Mouse (Mus musculus) urinary bladder, postnatal 25 days (tissue): ENCODE measurements around the gene Kdm2b.
"Not testable (repeated sequence)": the region's sequence is repeated elsewhere in the genome, so short reads cannot be mapped to it uniquely, and the experiment has no call there.

Experiments used
- DNase-seq: peaks from one replicate; pipeline ENCODE4 v3.0.0; 2022; ENCODE audit warnings: low spot score

Kdm2b gene

DNA sequence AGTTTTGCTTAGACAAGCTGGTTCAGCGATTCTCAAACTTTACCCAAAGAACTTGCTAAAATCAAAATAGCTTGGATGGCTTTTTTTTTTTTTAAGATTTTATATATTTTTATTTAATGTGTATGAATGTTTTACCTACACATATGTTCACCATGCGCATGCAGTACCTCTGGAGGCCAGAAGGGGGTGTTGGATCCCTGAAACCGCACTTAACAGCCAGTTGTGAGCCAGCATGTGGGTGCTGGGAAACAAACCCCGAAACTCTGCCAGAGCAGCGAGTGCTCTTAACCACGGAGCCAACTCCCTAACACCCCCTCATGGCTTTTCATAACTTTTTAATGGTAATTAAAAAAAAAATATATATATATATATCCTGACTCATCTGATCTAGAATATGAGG lies 21.2 kb upstream of the Kdm2b start:
- DNase-seq: no peak

DNA sequence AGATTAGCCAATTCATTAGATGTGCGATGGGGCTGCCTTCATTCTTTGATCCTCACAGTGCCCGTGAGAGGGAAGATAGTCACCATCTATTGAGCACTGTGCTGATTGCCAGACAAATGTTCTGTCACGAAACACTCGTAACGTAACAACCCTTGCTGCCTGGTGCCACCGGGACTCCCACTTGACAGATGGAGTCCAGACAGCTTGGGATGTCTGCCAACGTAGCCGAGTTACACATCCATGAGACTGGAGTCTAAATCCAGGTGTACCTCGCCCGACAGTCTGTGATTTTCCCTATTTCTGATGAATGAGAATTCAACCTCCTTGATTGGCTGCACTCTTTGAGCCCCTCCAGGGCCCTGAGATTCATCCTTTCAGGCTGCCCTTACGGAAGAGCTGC lies 20.2 kb upstream of the Kdm2b start:
- no peak for DNase-seq

DNA sequence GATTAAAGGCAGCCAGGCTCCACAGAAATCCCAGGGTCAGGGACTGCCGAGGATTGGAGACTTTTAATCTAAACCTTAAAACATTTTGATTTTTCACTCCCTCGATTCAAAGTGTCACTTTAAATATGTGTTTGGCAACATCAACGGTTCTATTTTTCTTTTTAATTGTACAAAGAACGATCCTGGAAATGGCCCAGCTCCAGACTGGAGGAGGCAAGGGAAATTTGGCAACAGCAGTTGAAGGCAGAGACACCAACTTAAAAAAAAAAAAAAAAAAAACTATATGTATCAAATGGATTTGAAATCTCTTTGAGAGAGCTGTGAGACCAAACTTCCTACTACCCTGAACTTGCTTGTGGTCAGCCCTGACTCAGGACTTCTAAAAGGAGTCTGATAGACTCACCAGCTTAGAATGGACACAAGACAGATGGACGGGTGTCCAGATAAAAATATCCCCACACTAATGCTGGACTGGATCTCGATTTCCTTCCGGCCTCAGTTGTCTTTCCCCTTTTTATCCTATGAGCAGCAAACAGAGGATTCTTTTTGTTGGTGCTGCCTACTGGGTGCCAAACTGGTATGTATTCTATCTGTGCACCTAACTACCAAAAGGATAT lies 19.4 kb upstream of the Kdm2b start:
- DNase-seq: no peak

DNA sequence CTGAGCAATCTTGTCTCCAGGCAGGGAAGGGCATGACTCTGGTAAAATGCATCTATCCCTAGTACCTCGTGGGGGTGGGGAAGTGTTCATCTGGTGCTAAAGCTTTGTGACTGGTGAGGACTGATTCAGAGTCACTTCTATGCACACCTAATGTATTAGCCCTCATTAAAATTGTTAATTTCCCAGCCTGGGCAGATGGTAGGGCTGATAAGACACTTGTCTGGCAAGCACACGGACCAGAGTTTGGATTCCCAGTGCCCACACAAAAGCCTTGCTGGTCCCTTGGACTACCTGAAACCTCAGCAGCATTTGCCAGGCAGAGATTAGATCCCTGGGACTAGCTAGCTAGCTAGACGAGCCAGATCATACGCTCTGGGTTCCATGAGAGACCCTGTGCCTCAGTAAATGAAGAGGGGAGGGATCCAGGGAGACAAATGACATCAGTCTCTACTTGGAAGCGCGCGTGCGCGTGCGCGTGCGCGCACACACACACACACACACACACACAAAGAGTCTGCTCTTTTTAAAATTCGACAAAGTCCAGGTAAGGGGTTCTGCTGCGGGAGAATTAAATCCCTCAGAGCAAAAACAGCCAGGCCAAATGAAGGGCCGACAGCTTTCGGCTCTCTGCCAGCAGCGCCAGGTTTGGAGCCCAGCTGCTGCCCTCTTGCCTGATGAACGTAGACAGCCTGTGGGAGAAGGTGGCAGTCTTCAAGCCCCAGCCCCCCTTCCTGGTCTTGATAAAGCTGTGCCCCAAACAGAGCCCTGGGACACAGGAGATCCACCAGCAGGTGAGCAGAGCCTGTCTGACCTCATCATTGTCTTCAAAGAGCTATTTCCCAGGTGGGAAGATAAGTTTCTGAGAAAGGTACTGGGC lies 16.3 kb upstream of the Kdm2b start:
- no peak for DNase-seq

DNA sequence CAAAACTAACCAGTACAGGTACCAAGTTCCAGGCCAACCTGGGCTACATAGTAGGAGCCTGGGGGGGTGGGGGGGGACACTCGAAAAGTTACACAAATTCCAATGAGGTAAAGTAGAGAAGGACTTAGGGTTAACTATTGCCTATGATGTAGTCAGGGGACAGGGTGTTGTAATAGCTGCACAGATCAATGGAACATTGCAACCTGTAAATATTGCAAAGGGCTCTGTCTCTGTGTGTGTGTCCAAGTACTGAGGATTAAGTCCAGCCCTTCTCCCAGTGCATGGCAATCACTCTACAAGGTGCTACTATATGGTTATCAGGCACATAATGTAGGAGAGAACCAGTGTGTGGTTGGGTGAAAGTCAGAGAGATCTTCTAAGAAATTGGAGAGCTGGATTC lies 11.3 kb upstream of the Kdm2b start:
- DNase-seq: no peak

DNA sequence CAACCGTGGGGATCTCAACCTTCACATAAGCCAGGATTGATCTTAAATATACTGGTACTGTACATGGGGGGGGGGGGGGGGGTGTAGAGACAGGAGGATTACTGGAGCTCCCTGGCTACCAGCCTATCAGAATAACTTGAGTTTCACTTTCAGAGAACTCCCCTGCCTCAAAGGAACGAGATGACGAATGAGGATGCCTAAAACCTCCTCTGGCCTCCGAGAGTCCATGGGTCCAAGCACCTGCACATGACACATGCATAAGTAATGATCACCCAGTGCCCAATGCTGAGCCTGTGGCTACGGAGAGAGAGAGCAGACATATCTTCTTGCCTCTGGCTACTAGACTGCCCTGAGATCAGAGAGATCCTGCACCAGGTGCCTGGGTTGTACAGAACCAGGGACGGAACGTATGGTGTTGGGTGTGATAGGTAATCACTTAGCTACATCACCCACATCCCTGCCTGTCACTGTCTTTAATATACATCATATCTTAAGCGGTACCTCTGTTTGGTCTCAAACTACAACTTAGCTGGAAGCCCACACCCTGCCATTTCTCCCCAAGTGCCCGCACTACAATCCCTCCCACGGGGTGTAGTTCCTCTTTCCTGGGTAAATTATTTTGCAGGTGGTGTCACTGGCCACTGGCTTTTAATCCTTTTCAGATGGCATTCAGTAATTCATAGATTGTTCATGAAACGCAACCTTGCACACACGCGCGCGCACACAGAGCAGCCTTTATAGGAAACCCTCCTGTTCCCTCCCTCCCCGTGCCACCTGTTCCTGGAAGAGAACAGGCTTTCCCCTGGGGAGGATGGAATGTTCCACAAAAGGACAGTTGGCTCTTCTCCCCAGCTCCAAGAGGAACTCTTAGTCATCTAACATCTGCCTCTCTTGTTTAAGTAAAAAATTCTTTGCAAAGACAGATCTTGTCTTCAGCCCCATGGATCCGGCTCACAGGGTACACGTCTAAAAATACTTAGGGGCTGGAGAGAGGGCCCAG lies 7.9 kb upstream of the Kdm2b start:
- no peak for DNase-seq

DNA sequence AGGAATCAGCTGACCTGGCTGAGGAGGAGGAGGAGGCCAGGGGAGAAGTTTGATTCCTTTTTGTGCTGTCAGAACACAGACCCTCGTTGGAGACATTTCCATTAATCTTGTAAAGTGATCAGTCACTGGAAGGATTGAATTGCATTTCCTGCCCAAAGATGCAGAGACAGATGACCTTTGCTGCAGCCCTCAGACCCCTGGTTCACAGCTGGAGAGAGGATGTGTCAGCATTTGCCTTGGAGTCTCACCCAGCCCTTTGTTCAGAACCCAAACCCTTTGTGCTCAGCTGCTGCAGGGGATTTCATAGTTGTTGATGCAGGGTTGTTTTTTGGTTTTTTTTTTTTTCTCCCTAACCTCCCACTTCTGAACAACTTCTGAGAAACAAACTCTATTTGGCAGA lies 5.3 kb upstream of the Kdm2b start:
- DNase-seq: no peak

DNA sequence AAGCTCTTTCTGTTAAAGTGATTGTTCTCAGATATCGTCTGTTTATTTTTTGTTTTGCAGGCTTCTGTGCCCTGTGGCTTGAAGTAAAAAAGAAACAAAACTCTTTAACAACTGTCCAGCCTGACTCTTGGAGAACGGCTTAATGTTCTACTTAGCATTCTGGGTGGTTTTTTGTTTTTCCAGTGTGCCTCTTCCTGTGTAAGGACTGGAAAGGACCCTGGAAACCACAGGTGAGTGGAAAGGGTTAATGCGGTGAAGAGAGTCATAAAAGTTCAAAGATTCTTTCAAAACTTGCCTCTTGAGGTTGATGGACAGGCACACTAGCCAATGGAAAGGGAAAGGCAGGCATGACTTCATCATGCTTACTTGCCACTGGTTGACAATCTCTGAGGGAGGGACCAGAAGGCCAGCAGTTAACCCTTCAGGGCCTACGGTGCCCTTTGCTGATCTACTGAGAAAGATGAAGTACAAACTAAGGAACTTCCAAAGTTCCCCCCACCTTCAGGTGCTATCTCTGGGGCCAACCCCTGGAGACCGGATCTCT lies 4.8 kb upstream of the Kdm2b start:
- peak; percentile 89 for DNase-seq

DNA sequence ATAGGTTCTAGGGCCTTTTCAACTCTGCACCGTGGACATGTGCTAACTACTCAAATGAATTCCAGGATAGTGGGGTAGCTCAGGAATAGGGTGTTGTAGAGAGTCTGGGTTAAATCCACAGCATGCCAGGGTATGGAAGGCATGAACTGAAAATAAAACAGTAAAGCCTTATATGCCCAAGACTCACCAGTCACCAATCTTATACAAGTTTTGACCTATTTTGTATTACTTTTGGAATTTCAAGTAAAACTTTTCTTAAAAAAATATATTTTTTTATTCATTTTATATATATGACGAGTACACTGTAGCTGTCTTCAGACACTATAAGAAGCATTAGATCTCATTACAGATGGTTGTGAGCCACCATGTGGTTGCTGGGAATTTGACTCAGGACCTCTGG lies 4.2 kb upstream of the Kdm2b start:
- DNase-seq: no peak

DNA sequence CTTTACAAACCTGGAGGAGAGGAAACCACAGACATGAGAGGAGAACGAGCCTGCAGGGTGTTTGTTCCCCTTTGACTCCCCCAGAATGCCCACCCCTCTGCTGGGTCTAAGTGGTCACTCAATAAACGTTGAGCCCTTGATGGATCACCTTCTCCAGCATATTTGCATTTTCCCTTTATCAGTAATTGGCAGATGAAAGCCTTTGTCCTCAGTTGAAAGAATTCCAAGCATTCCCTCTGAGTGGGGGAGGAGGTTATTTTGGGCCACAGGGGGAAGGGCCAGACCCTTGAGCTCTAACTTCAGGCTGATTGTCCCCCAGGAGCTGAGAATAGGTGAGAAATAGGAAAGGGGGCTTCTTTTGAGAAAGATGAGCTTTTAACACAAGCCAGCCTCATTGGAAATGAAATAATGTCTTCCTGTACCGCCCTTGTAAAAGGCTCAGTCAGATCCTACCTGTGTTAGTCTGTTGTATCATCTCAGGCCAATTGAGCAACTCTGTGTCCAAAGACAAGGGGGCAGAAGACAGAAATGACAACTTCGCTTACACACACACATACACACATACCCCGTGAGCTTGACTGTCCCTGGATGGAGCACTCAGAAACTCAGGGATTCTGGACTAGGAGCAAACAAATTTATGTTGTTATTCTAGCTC lies 1.9 kb upstream of the Kdm2b start:
- no peak for DNase-seq

DNA sequence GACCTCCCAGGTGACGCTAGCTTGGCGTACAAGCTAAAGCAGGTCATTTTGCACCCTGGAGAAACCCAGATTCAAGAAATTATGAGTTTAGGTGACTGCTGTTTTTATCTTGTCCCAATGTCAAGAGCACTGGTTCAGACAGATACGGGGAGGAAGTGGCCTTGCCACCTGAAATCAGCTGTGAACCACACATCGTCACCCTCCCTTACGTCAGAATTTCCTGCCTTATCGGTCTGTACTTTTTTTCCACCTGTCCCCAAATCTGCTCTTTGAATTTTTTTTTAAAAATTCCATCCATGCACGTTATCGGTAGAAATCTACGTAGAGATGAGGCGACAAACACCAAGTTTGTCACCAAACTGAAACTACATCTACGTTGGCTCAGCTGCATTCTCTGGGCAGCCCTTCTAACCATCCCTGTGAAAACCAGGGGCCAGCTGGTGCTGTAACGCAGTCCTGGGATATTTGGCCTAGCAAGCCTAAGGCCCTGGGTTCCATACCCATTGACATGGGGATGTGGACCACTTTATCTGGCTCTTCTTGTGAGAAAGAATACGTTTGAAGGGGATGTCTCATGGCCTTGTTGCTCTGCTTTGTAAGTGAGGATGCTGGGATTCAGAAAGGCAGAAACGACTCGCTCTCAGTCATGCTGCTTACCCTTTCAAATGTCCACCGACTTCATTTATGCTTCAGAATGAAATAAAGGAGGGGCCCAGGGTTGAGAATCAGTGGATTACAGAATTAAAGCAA lies 963 bp upstream of the Kdm2b start:
- no peak for DNase-seq

DNA sequence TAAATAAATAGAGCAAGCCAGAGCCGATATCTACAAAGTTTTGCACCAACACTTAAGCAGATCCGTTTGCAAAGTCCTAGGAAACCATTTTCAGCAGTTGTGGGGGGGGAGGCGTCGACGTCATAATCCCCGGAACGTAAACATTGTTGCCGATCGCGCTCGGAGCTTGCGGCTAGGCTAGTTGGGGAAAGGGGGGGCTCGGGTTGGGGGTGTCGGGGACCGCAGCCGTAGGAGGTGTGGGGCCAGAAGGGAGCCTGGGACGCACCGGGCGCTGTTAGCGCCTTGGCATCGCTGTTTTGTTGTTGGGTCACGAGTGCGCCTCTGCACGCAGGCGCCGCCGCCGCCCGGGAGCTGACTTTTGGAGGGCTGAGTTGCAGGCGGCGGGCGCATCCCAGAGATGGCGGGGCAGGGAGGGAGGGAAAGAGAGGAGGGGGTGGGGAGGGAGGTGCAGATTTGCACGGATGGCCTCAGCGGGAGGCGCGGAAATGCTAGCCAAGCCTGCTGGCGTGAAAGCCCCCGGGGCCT lies 560 bp downstream of the Kdm2b start:
- DNase-seq: peak; percentile 56

DNA sequence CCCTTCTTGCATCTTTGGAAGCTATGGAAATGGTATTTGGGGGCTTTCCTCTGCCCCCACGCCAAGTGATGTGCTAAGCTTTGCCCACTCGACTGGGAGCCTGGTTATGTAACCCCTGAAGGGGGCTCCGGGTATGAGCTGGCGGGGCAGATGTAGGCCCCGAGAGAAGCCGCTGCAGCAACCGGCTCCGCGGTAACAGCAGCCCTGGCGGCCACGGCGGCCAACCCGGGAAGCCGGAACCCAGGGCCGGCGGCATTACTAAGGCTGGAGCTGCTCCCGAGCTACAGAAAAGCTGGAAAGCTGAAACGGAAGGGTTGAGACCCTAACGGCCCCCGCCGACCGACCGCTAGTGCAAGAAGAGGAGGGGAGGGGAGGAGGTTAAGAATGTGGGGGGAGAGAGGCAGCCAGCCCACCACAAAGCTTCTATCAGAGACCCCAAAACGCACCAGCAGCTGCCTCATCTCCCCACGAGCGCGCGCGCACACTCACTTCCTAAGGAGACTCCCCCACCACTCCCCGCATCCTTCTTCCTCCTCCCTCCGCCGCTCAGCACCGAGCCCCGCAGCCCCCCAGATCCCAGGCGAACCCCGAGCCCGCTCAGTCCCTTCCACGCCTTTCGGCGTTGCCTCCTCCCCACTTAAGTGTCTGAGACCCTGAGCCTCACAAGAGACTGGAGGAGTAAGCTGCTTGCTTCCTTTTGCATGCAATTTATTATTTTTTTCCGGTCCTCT lies 1.4 kb downstream of the Kdm2b start:
- DNase-seq: peak; percentile 35

DNA sequence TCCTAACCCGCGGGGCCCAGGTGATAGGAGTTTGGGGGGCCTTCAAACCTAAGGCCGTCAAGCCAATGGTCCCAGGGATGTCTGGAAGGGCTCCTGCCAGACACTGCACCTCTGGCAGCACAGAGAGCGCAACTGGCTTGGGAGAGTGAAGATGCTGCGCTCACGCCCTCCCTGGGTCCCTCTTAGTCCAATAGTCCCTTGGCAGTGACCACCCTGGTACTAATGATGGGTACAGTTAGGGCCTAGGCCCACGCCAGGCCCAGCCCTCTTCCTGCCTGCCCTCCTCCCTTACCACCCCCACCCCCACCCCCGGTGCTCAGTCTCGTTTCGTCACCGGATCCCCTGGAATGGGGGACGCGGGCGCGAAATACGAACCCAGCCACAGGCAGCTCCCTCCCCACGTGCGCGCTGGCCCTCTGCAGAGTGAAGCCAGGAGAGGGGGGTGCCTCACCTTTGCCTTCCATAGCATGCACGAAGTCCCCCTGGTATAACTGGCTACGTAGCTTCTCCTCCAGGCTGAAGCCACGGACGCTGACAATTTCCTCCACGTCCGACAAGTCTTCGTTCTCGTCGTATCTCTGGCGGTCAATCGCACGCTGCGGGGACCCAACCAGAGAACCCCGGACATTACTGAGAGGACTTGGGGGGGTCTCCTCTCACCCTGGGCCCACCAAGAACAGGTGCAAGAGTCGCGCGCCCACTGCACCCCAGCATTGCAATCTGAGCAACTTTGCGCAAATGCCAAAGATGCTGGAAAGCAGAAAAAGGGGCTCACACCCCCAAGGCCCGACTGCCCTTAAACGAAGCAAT lies 2.2 kb downstream of the Kdm2b start:
- DNase-seq: no peak

DNA sequence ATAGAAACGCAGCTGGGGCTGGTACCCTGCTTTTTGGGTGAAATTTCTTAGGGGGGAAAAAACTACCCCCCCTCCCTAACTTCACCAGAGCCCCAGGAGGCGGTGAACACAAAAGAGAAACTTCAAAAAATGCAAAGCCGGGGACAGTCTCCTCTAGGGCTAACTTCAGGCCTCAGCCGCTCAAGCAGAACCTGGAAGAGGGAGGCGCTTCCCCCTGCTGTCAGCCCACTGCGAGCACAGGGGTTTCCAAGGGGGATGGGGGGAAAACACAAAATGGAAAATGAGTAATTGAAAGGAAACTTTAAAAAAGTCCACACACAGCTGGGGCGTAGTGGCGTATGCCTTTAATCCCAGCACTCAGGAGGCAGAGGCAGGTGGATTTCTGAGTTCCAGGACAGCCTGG lies 3.5 kb downstream of the Kdm2b start:
- no peak for DNase-seq

DNA sequence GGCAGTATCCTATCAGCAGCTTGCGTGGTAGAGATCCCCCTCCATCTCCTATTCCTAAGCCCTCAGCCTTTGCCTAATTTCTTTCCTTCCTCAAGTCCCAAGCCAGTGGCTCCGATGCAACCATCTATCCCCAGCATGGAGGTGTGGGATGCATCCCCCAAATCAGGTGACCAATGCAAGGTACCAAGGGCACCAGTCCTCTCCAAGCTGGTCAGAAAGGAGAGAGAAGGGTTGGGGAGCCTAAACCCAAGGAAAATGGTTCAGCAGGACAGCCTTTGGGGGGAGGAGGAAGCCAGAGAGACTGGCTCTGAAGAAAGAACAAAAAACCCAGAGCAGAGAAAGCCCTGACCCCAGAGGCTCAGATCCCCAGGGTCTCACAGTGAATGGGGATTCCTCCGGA lies 4.3 kb downstream of the Kdm2b start:
- no peak for DNase-seq

DNA sequence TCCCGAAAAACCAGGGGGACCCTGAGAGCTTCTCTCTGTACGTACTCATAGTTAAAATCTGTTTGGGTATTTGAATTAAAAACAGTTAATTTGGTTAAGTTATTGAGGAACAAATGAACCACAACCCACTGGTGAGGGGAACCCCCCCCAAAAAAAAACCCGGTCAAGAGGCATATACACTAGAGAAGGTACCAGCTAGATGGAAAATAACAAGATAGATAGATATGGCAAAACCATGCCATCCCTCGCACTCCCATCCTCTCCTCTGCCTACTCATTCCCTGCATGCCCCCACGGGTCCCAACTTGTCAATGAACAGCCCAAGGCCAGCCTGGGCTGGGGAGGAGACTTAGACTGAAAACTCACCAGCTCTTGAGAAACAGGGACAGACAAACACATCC lies 5.1 kb downstream of the Kdm2b start:
- DNase-seq: no peak

DNA sequence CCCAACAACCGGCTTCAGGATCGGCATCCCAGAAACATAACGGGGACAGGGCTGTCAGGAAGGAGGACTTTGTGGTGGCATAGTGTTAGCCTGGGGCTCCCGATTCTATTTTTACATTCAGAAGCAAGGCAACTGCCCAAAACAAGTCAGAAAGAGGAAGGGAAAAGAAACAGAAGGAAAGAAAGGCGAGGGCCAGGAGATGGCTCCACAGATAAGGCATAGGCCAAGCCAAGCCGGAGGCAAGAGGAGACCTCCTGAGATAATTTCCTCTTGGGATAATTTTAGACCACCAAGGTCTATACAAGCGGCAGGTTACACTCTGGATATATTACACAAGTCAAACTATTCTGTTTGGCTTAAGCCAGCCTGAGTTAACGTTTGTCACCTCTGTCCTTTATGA lies 10.7 kb downstream of the Kdm2b start:
- DNase-seq: no peak

DNA sequence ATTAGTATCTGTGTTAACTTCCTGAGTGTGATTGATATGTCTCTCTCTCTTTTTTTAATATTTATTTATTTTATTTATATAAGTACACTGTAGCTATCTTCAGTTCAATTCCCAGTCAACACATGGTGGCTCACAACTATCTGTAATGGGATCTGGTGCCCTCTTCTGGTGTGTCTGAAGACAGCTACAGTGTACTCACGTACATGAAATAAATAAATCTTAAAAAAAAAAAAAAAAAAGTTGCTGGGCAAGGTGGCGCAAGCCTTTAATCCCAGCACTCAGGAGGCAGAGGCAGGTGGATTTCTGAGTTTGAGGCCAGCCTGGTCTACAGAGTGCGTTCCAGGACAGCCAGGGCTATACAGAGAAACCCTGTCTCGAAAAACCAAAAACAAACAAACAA lies 14.9 kb downstream of the Kdm2b start:
- DNase-seq: not testable (repeated sequence)
